Mouse (Mus musculus) thymus, adult 2 months (tissue): Measurements from ENCODE around the gene Tmem238l.

ENCODE experiments used
- CTCF ChIP-seq: fragments of 200-500 bp; IDR thresholded peaks from 2 replicates; pipeline ENCODE4 v1.5.1; 2012; ENCODE audit warnings: mild to moderate bottlenecking, control low read depth, low read length, moderate library complexity, borderline replicate concordance; ENCODE audit not compliant: control insufficient read depth, poor library complexity, insufficient read depth; ENCODE audit errors: extremely low read depth
- POLR2A ChIP-seq: fragments of 200-500 bp; IDR thresholded peaks from 2 replicates; pipeline ENCODE4 v1.6.1; 2012; ENCODE audit warnings: mild to moderate bottlenecking, low read length, control low read depth, moderate library complexity; ENCODE audit not compliant: control insufficient read depth, poor library complexity, insufficient read depth; ENCODE audit errors: extremely low read depth

DNA sequence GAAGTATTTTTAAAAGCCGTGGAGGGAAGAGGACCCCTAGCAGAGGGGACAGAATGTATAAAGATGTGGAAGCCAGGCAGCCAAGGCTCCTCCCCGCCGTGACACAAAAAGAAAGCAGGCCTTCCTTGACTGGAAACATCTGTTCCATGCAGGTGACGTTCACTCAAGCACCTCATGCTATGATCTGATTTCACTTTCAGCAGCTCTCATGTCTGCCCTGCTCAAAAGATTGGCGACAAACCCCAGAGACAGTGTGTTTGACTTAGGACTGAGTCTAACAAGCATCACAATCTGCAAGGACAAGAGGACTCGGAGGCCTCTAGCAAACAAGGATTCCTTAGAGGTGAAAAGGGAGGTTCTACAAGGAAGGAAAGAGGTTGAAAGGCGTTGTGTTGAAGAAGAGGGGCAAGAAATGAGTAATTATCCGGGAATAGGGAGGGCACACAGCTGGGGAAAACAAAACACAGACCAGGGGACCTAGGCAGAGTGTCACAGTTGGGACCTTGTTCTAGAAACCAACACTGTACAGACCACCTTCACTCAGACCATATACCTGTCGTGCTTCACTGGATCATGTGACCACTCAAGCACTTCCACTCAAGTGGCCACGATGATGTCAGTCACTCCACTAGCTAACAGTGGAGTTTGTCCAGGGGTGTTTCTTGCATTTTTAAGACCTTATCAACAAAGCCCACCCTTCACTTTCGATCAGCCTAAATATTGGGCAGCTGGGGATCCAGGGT, 27.2 kb downstream of the Tmem238l start:
- TF ChIP-seq CTCF (no peak), POLR2A (no peak)
